Comparison of ENCODE assay signal across 13 mouse cellular contexts in the genomic region with DNA sequence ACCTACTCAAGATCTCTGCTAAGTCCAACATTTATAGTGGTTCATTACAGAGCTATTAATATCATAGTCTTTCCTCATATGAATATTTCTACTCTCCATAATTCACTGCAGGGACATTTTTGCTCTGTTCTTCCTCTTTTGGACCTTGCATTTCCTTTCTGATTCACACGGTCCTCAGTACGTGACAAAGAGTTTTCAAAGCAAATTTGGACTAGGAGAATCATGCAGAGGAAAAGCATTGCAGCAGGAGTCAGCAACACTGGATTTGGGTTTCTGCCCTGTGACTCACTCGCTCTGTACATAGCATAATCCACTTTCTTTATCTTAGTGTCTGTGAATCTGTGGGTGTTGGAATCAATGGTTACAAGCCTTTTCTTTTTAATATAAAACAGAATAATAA.
A peak's percentile ranks its signal among the peaks of the same experiment; 100 is the strongest.
DNase-seq lines count a peak whose midpoint lies in the region; ATAC-seq lines count a peak whose summit lies in the region.
"Had no signal": no experiment of that assay in that cellular context is flagged by ENCODE, and none has a peak within 500 bp of the region (broad histone marks: within the 10 kb centered on the region; RNA-seq: fewer than 3 reads in every experiment).

No protein-coding gene starts in this region.

- no peak overlapping the region for H3K9ac ChIP-seq in intestine, embryonic 16.5 days (ENCODE audit: low read depth, low read length)
- H3K9ac ChIP-seq: forebrain, embryonic 12.5 days; lung, embryonic 15.5 days had no signal

- no peaks in the 10 kb centered on the region for H3K4me1 ChIP-seq in intestine, embryonic 16.5 days (ENCODE audit: control insufficient read depth, insufficient read depth, low read length)
- H3K4me1 ChIP-seq: forebrain, embryonic 12.5 days had no signal

- intact Hi-C loops in heart, postnatal 36 days (cut with DNase I) = no loop called here
- intact Hi-C loops in left cerebral cortex, postnatal 14 days (cut with DNase I) = loop anchor here (10.0 kb wide), 2 partner anchors 117 to 253 kb away; a partner anchor contains a TSS

- no peaks in the 10 kb centered on the region for H3K9me3 ChIP-seq in intestine, embryonic 16.5 days (ENCODE audit: control insufficient read depth, low read length)
- H3K9me3 ChIP-seq: forebrain, embryonic 12.5 days; lung, embryonic 15.5 days had no signal

- no peak overlapping the region for H3K4me2 ChIP-seq in intestine, embryonic 16.5 days (ENCODE audit: low read depth, low read length)
- H3K4me2 ChIP-seq: forebrain, embryonic 12.5 days; lung, embryonic 15.5 days had no signal

- no peak for ATAC-seq in intestine, embryonic 16.5 days

- peak; percentile 35 for DNase-seq in heart, adult 8-10 months (ENCODE audit: low spot score)
- no peak for DNase-seq in heart, postnatal 36 days
- DNase-seq in 3T3-L1 (ENCODE audit: low read depth, low spot score) = peak; percentile 86
- peak; percentile 42 for DNase-seq in adrenal gland, postnatal 36 days
- DNase-seq in left cerebral cortex, postnatal 14 days (ENCODE audit: low spot score in 2 of 2) = peak; percentile 30 to 35
- no peak for DNase-seq in natural killer cell, adult 2 months (ENCODE audit: low spot score in 2 of 2)
- DNase-seq in testis, postnatal 14 days (ENCODE audit: low spot score) = no peak
- DNase-seq: kidney, adult 8-10 months; retina, postnatal 1 day; thymus, adult 2 months had no signal

- no peak overlapping the region for H3K27ac ChIP-seq in intestine, embryonic 16.5 days (ENCODE audit: low read length)
- H3K27ac ChIP-seq: forebrain, embryonic 12.5 days; lung, embryonic 15.5 days had no signal

- H3K27me3 ChIP-seq in intestine, embryonic 16.5 days (replicated peaks; ENCODE audit: control insufficient read depth, insufficient read depth, low read length) = no peaks in the 10 kb centered on the region
- H3K27me3 ChIP-seq: forebrain, embryonic 12.5 days; lung, embryonic 15.5 days had no signal

- no peaks in the 10 kb centered on the region for H3K36me3 ChIP-seq in intestine, embryonic 16.5 days (ENCODE audit: control insufficient read depth, insufficient read depth, low read length)
- H3K36me3 ChIP-seq: forebrain, embryonic 12.5 days; lung, embryonic 15.5 days had no signal

- 61% methylated on average over 3 of the region's 3 CpGs for WGBS in intestine, embryonic 16.5 days

- no peak overlapping the region for H3K4me3 ChIP-seq in intestine, embryonic 16.5 days (ENCODE audit: low read length)
- H3K4me3 ChIP-seq: forebrain, embryonic 12.5 days; lung, embryonic 15.5 days had no signal

Comparison
In these comparisons a context has a peak if more than half of its experiments do, and no peak if none do; other contexts are left out.
1. DNase-seq: peak in heart, adult 8-10 months (single experiment), 3T3-L1 (single experiment), adrenal gland, postnatal 36 days (2 of 2) and left cerebral cortex, postnatal 14 days (2 of 2); none in heart, postnatal 36 days (0 of 2), natural killer cell, adult 2 months (0 of 2) and testis, postnatal 14 days (single experiment).